Mouse (Mus musculus) c-Kit-negative CD71-positive TER-119-positive erythroid progenitor cells, embryonic 14.5 days (primary cell): Measurements from ENCODE around the gene Hbs1l.
A peak's percentile ranks its signal among the peaks of the same experiment; 100 is the strongest.

Experiments used
- DNase-seq: peaks from one replicate; pipeline ENCODE4 v3.0.0-alpha.2; 2013; ENCODE audit warnings: low read depth, low spot score

The Hbs1l gene

GRCm38 (mm10) chr10:21304672-21305632 is 9.2 kb downstream of the Hbs1l start:
- DNase-seq: no peak

- no peak for DNase-seq
Observed at GRCm38 (mm10) chr10:21313732-21314131, 18.0 kb downstream of the Hbs1l start.

- DNase-seq: no peak
Observed at GRCm38 (mm10) chr10:21316123-21316522, 20.3 kb downstream of the Hbs1l start.

- DNase-seq: no peak
Observed at GRCm38 (mm10) chr10:21318250-21318649, 22.5 kb downstream of the Hbs1l start.

DNA sequence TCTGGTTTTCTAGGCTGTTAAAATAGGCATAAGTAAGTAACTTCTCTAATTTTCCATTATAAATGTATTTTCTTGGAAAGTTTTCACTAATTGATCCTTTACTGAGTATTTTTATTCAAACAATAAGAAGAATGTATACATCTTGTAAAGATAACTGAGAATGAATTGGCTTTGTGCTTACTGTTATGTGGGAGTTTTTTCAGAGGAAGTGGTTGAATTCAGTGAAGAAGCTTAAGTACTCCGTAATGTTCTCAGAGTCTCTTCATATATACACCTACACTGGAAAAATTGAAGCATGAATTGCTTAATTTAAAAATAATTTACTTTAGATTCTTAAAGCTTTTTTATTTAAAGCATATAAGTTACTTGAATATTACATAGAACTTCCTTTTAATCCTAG is 23.2 kb downstream of the Hbs1l start:
- DNase-seq: no peak

DNA sequence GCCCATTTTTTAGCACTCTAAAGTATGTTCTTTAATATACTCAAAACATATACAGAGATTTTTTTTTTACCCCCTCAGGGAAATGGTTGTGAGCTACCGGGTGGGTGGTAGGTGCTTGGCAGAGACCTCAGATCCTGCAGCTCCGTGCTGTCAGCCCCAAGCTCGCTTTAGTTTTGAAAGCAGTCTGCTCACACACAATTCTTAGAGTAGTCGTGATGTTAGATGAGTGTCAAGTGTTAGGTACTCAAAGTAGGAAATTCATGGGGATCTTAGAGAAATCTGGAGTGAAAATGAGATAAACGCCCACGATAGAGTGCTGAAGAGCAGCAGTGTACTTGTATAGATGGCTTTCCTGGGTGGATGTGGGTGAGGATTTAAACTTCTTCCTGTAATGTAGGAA is 24.8 kb downstream of the Hbs1l start:
- DNase-seq: no peak

- DNase-seq: no peak
Observed at GRCm38 (mm10) chr10:21326352-21326751, 30.6 kb downstream of the Hbs1l start.

- DNase-seq: no peak
Observed at GRCm38 (mm10) chr10:21327605-21328135, 31.9 kb downstream of the Hbs1l start.

GRCm38 (mm10) chr10:21334349-21335105 is 38.7 kb downstream of the Hbs1l start:
- no peak for DNase-seq

GRCm38 (mm10) chr10:21335534-21335933 is 39.8 kb downstream of the Hbs1l start:
- DNase-seq: no peak

GRCm38 (mm10) chr10:21337191-21337590 is 41.4 kb downstream of the Hbs1l start:
- DNase-seq: peak; percentile 62

DNA sequence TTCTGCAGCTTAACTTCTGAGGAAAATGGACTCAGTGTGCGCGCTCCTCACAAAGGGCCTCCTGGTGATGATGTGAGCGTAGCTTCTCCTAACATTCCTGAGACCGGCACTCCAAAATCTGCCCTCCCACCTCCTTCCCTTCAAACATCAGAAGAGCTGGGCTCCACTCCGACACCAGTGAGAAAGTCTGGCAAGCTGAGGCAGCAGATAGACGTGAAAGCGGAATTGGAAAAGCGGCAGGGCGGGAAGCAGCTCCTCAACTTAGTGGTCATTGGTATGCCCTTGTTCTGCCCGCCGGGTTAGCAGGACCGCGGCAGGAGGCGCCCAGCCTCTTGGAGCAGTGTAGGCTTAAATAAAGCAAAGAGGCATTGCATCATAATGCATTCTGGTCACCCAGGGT is 45.9 kb downstream of the Hbs1l start:
- no peak for DNase-seq

DNA sequence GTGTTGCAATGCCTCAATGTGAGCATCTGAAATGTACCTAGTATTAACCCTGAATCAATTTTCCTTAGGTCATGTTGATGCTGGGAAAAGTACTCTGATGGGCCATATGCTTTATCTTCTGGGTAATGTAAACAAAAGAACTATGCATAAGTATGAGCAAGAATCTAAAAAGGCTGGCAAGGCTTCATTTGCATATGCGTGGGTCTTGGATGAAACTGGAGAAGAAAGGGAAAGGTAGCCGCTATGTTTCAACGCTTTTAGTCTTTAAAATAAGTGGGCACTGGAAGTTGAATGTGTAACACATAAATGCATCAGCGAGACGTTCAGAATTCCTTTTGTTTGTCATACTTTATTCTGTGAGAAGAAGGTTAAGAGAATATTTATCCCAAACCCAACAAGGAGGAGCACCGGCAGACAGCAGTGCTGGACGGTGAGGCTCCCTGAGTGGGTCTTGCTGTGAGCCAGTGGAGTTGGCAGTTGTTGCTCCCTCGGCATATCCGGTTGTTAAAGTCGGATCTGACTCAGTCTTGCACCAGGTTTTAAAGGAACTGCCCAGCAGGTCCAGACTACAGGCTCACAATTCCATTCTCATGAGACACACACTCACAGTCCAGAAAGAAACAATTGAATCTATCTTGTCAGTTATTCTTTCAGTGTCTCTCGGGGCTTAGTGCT is 46.7 kb downstream of the Hbs1l start:
- no peak for DNase-seq

GRCm38 (mm10) chr10:21347332-21347731 is 51.6 kb downstream of the Hbs1l start:
- no peak for DNase-seq

DNA sequence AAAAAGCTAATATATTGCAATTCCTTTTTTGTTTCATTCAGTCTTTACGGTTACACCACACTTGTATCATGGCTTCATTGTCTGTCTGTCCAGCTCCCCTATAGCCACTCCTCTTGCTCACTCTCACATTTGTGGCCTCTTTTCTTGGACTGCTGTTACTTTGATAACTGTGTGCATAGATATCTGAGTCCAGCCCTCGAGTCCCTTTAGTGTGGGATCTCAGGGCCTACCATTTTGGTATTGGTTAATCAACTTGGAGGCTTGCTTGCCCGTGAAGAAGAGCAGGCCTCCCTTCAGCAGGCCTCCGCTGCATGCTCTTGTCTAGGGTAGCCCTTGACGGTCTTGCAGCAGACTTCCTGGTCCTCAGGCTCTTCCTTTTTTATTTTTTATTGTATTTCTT is 53.7 kb downstream of the Hbs1l start:
- DNase-seq: no peak

- DNase-seq: no peak
Observed at GRCm38 (mm10) chr10:21349946-21350345, 54.2 kb downstream of the Hbs1l start.

DNA sequence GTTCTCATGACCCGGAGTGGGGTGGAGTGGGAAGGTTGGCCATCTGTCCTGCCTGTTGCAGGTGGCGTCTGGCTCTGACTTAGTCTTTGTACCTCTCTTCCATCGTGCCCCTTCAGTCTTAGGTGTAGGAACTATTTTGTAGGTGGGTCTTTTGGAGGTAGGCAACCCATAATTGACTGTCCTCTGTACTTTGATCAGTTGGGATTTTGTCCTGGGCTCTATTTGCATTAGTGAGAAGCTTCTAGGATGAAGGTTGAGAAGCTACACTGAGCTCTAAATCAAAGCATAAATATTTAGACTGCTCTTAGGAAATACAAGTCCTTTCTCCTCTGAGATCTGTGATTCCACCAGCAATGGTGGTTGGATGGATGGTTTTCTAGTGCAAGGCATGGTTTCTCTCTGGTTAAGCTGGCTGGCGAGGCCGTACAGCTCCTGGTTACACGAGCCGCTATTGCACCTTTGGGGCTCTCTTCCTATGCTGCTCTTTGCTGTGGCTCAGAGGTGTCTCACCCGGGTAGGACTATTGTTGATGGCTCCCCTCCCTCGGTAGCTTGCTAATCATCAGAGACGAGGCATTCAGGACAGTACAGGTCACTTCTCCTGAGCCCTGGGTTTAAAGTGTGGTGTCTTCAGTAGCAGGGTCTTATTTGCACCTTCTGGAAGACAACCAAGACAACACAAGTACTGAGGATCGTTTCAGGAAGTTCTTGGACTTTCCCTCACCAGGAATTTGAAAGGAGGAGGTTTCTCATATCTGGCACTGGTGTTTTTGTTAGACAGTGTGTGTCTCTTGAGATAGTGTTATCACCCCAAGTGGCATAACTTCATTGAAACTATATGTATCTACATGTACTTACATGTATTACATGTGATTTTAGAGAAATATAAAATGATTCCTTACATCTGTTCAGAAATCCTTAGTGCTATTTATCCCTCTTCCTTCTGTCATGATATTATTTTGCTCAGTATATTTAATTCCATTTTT is 55.0 kb downstream of the Hbs1l start:
- DNase-seq: no peak

- DNase-seq: no peak
Observed at GRCm38 (mm10) chr10:21351766-21352165, 56.0 kb downstream of the Hbs1l start.

DNA sequence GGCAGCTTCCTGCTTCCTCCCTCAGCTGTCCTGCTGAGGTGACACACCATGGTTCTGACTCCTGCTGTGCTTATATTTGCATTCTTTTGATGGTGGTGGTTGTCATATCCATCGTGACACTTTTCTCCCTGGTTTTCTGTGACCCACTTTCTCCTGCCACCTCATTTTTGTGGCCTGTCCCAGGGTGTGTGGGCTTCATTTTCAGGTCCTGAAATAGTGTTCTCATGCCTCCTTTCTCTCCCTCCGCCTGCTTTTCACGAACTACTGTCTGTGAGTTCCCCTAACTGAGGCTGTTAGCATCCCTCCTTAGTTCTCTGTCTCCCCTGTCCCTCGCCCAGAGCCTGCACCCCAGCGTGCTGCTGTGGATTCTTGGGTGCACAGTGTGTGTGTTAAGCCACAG is 58.1 kb downstream of the Hbs1l start:
- no peak for DNase-seq

- DNase-seq: no peak
Observed at GRCm38 (mm10) chr10:21354506-21354905, 58.7 kb downstream of the Hbs1l start.

GRCm38 (mm10) chr10:21357986-21358385 is 62.2 kb downstream of the Hbs1l start:
- no peak for DNase-seq
